Mouse (Mus musculus): ENCODE measurements around the gene Map4k4. TPM values are rescaled to one million over a fixed set of nuclear protein-coding genes. Genes with fewer than 3 reads are reported as not detected.

Map4k4 gene
- total RNA-seq (2021) = 100 to 1,000 TPM in 1 of 2 experiments, 10 to 100 TPM in 1; 98.8 to 114 TPM
- long read RNA-seq, experiment 1, partial matches to known transcripts = 1 of 15 reads
- long read RNA-seq, experiment 1, other reads (novel, unspliced or antisense) = 14 of 15 reads
- long read RNA-seq, experiment 2, partial matches to known transcripts = 1 of 9 reads
- long read RNA-seq, experiment 2, other reads (novel, unspliced or antisense) = 8 of 9 reads

- Histone ChIP-seq H3K27ac (peak within 1 kb of the TSS; percentile 95), H3K4me3 (peak within 1 kb of the TSS; percentile 69)
- peak; percentile 69 to 81 for DNase-seq (ENCODE audit: extremely low spot score in 1 of 2, low spot score in 2 of 2)
- intact Hi-C loops (cut with DNase I) = loop anchor here (2.0 to 5.0 kb wide), 3 partner anchors 37 to 138 kb away; no protein-coding TSS in a partner anchor
- TF ChIP-seq CTCF (IDR thresholded peaks at IDR 0.05) = no peak
Observed at GRCm38 (mm10) chr1:39900181-39901005, at the start of gene Map4k4. Map4k4 (plus strand) TSS chr1:39900913.

- no peak for DNase-seq (ENCODE audit: extremely low spot score in 1 of 2, low spot score in 2 of 2)
- no peak for TF ChIP-seq CTCF (IDR thresholded peaks at IDR 0.05)
- H3K27ac ChIP-seq = no peak overlapping the region
- intact Hi-C loops (cut with DNase I) = no loop called here
- no peak overlapping the region for H3K4me3 ChIP-seq
Observed at GRCm38 (mm10) chr1:39855949-39856348, 44.8 kb upstream of the Map4k4 start.

- Histone ChIP-seq H3K4me3 (no peak overlapping the region), H3K27ac (no peak overlapping the region)
- intact Hi-C loops (cut with DNase I) = no loop called here
- TF ChIP-seq CTCF (IDR thresholded peaks at IDR 0.05) = no peak
- DNase-seq (ENCODE audit: extremely low spot score in 1 of 2, low spot score in 2 of 2) = no peak
Observed at GRCm38 (mm10) chr1:39856795-39857447, 43.8 kb upstream of the Map4k4 start.

- no peak overlapping the region for H3K4me3 ChIP-seq
- intact Hi-C loops (cut with DNase I) = no loop called here
- H3K27ac ChIP-seq = no peak overlapping the region
- DNase-seq (ENCODE audit: extremely low spot score in 1 of 2, low spot score in 2 of 2) = no peak
- TF ChIP-seq CTCF (IDR thresholded peaks at IDR 0.05) = no peak
Observed at GRCm38 (mm10) chr1:39857448-39857820, 43.3 kb upstream of the Map4k4 start.

- Histone ChIP-seq H3K4me3 (no peak overlapping the region), H3K27ac (no peak overlapping the region)
- no peak for TF ChIP-seq CTCF (IDR thresholded peaks at IDR 0.05)
- intact Hi-C loops (cut with DNase I) = no loop called here
- no peak for DNase-seq (ENCODE audit: extremely low spot score in 1 of 2, low spot score in 2 of 2)
Observed at GRCm38 (mm10) chr1:39859213-39859612, 41.5 kb upstream of the Map4k4 start.

- intact Hi-C loops (cut with DNase I) = no loop called here
- no peak overlapping the region for H3K27ac ChIP-seq
- TF ChIP-seq CTCF (IDR thresholded peaks at IDR 0.05) = no peak
- no peak overlapping the region for H3K4me3 ChIP-seq
- DNase-seq (ENCODE audit: extremely low spot score in 1 of 2, low spot score in 2 of 2) = no peak
Observed at GRCm38 (mm10) chr1:39866367-39867141, 34.2 kb upstream of the Map4k4 start.

- TF ChIP-seq CTCF (IDR thresholded peaks at IDR 0.05) = no peak
- Histone ChIP-seq H3K4me3 (no peak overlapping the region), H3K27ac (no peak overlapping the region)
- no peak for DNase-seq (ENCODE audit: extremely low spot score in 1 of 2, low spot score in 2 of 2)
- intact Hi-C loops (cut with DNase I) = no loop called here
Observed at GRCm38 (mm10) chr1:39867142-39867525, 33.6 kb upstream of the Map4k4 start.

GRCm38 (mm10) chr1:39867966-39868593, 32.6 kb upstream of the Map4k4 start:
- no peak for DNase-seq (ENCODE audit: extremely low spot score in 1 of 2, low spot score in 2 of 2)
- Histone ChIP-seq H3K27ac (no peak overlapping the region), H3K4me3 (no peak overlapping the region)
- intact Hi-C loops (cut with DNase I) = no loop called here
- no peak for TF ChIP-seq CTCF (IDR thresholded peaks at IDR 0.05)

- intact Hi-C loops (cut with DNase I) = no loop called here
- DNase-seq (ENCODE audit: extremely low spot score in 1 of 2, low spot score in 2 of 2) = no peak
- H3K27ac ChIP-seq = no peak overlapping the region
Observed at GRCm38 (mm10) chr1:39868825-39869571, 31.7 kb upstream of the Map4k4 start.

GRCm38 (mm10) chr1:39869721-39870201, 31.0 kb upstream of the Map4k4 start:
- no peak overlapping the region for H3K27ac ChIP-seq
- DNase-seq (ENCODE audit: extremely low spot score in 1 of 2, low spot score in 2 of 2) = no peak
- no peak for TF ChIP-seq CTCF (IDR thresholded peaks at IDR 0.05)
- intact Hi-C loops (cut with DNase I) = loop anchor here (10.0 kb wide), 1 partner anchor 275 kb away; no protein-coding TSS in a partner anchor
- H3K4me3 ChIP-seq = no peak overlapping the region

More at GRCm38 (mm10) chr1:39868825-39869571, 31.7 kb upstream of the Map4k4 start:
- no peak for TF ChIP-seq CTCF (IDR thresholded peaks at IDR 0.05)
- no peak overlapping the region for H3K4me3 ChIP-seq
